ENCODE assay signal across 18 mouse cellular contexts in the genomic region with DNA sequence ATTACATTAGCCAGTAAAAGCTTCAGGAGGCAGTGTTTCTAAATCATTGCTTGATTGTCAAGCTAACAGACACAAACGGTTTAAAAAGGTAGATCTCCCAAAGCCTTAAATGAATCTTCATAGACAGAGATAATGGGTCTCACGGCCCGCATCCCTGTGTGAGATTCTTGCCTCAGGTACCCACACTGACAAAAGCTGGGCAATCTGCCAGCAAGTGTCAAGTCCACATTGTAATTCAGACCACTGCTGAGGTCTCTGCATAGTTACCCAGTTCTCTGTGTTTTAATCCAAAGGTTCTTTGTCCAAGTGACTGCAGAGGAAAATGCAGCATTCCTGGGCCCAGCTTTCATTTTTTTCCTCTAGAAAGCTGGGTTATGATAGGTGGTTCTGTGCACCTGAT.
DNase-seq lines count a peak whose midpoint lies in the region; ATAC-seq and TF ChIP-seq lines count a peak whose summit lies in the region.
"Had no signal": no experiment of that assay in that cellular context is flagged by ENCODE, and none has a peak within 500 bp of the region (broad histone marks: within the 10 kb centered on the region; RNA-seq: fewer than 3 reads in every experiment).

No protein-coding gene starts in this region.

- DNase-seq in forebrain, postnatal 0 days, result peak; percentile 12
- peak; percentile 29 for DNase-seq in left cerebral cortex, postnatal 4 days
- no peak for DNase-seq in left cerebral cortex, postnatal 10 days (ENCODE audit: extremely low spot score in 1 of 2, low spot score in 2 of 2)
- DNase-seq in MN1 (ENCODE audit: low spot score), result peak; percentile 35
- peak; percentile 26 for DNase-seq in kidney, adult 9 months
- no peak for DNase-seq in layer of hippocampus, adult 8-10 months (ENCODE audit: low spot score in 2 of 2)
- no peak for DNase-seq in cerebellum, adult 9-11 months
- DNase-seq: B cell, adult 2 months; gastrocnemius, postnatal 14 days; liver, postnatal 0 days; lung, postnatal 36 days; thymus, postnatal 14 days had no signal

- no peaks in the 10 kb centered on the region for H3K9me3 ChIP-seq in forebrain, postnatal 0 days (ENCODE audit: low read length)
- no peaks in the 10 kb centered on the region for H3K9me3 ChIP-seq in forebrain, embryonic 12.5 days
- H3K9me3 ChIP-seq: embryonic facial prominence, embryonic 13.5 days; hindbrain, embryonic 15.5 days; limb, embryonic 15.5 days had no signal

- H3K36me3 ChIP-seq in forebrain, postnatal 0 days (ENCODE audit: insufficient read depth), result no peaks in the 10 kb centered on the region
- no peaks in the 10 kb centered on the region for H3K36me3 ChIP-seq in forebrain, embryonic 12.5 days (replicated peaks)
- H3K36me3 ChIP-seq: embryonic facial prominence, embryonic 13.5 days; hindbrain, embryonic 15.5 days; limb, embryonic 15.5 days had no signal

- no peak overlapping the region for H3K9ac ChIP-seq in forebrain, postnatal 0 days
- no peak overlapping the region for H3K9ac ChIP-seq in forebrain, embryonic 12.5 days
- H3K9ac ChIP-seq: embryonic facial prominence, embryonic 13.5 days; hindbrain, embryonic 15.5 days; limb, embryonic 15.5 days; liver, postnatal 0 days had no signal

- no peaks in the 10 kb centered on the region for H3K4me1 ChIP-seq in forebrain, postnatal 0 days (ENCODE audit: insufficient read depth)
- no peaks in the 10 kb centered on the region for H3K4me1 ChIP-seq in forebrain, embryonic 12.5 days
- H3K4me1 ChIP-seq: embryonic facial prominence, embryonic 13.5 days; hindbrain, embryonic 15.5 days; limb, embryonic 15.5 days had no signal

- H3K27me3 ChIP-seq in forebrain, postnatal 0 days (ENCODE audit: insufficient read depth, low read length), result no peaks in the 10 kb centered on the region
- H3K27me3 ChIP-seq in forebrain, embryonic 12.5 days, result no peaks in the 10 kb centered on the region
- H3K27me3 ChIP-seq: embryonic facial prominence, embryonic 13.5 days; hindbrain, embryonic 15.5 days; limb, embryonic 15.5 days; Patski had no signal

- no peak overlapping the region for H3K4me3 ChIP-seq in forebrain, postnatal 0 days (ENCODE audit: low read depth, low read length)
- no peak overlapping the region for H3K4me3 ChIP-seq in forebrain, embryonic 12.5 days (replicated peaks)
- H3K4me3 ChIP-seq: embryonic facial prominence, embryonic 13.5 days; hindbrain, embryonic 15.5 days; limb, embryonic 15.5 days had no signal

- WGBS in forebrain, postnatal 0 days, result 44% methylated on average over 3 of the region's 3 CpGs
- whole genome bisulfite sequencing in forebrain, embryonic 12.5 days, result 56% methylated on average over 3 of the region's 3 CpGs

- intact Hi-C loops in left cerebral cortex, postnatal 4 days (cut with DNase I), result no loop called here
- intact Hi-C loops in left cerebral cortex, postnatal 10 days (cut with DNase I), result no loop called here

- ATAC-seq in forebrain, postnatal 0 days, result no peak; the same call in 1 of the 2 replicates
- ATAC-seq in forebrain, embryonic 12.5 days (ENCODE audit: low FRiP score), result no peak
- ATAC-seq: liver, postnatal 0 days; Patski had no signal

- no peak for TF ChIP-seq CTCF in forebrain, postnatal 0 days (IDR thresholded peaks at IDR 0.05; ENCODE audit: low read depth)

- H3K27ac ChIP-seq in forebrain, postnatal 0 days (ENCODE audit: low read depth, low read length), result no peak overlapping the region
- H3K27ac ChIP-seq in forebrain, embryonic 12.5 days, result no peak overlapping the region
- H3K27ac ChIP-seq: embryonic facial prominence, embryonic 13.5 days; hindbrain, embryonic 15.5 days; kidney, postnatal 0 days; limb, embryonic 15.5 days had no signal

- H3K4me2 ChIP-seq in forebrain, postnatal 0 days (ENCODE audit: low read depth), result no peak overlapping the region
- no peak overlapping the region for H3K4me2 ChIP-seq in forebrain, embryonic 12.5 days
- H3K4me2 ChIP-seq: embryonic facial prominence, embryonic 13.5 days; hindbrain, embryonic 15.5 days; limb, embryonic 15.5 days had no signal

Comparison
In these comparisons a context has a peak if more than half of its experiments do, and no peak if none do; other contexts are left out.
1. DNase-seq: peak in forebrain, postnatal 0 days (single experiment), left cerebral cortex, postnatal 4 days (single experiment), MN1 (single experiment) and kidney, adult 9 months (single experiment); none in left cerebral cortex, postnatal 10 days (0 of 2), layer of hippocampus, adult 8-10 months (0 of 2) and cerebellum, adult 9-11 months (single experiment).